Mouse (Mus musculus): ENCODE measurements around the gene 1110032F04Rik.

- TF ChIP-seq POLR2A (IDR thresholded peaks at IDR 0.05; ENCODE audit: borderline replicate concordance, extremely low read depth, insufficient read depth, insufficient read length, poor library complexity, severe bottlenecking) (no peak), CTCF (IDR thresholded peaks at IDR 0.05; ENCODE audit: borderline replicate concordance, extremely low read depth, insufficient read depth, insufficient read length) (no peak)
These were observed 38.1 kb downstream of the 1110032F04Rik start for GRCm38 (mm10) chr3:68907509-68907908.

Data from brain, embryonic 14.5 days (tissue).